In genomic region chr15:100038470-100038971, GRCm38 (mm10) we compare ENCODE assay signal across 8 mouse cellular contexts. TPM values are rescaled to one million over a fixed set of nuclear protein-coding genes. Genes with fewer than 3 reads are reported as not detected.
DNase-seq lines count a peak whose midpoint lies in the region.

Gene Dip2b (plus strand): TSS chr15:100038664.

- no peaks in the 10 kb centered on the region for H3K36me3 ChIP-seq in megakaryocyte, embryonic 14.5 days (replicated peaks; ENCODE audit: low read length)

- H3K4me1 ChIP-seq in megakaryocyte, embryonic 14.5 days = peaks cover 34% of the 10 kb centered on the region

- peak; percentile 95 to 98 for DNase-seq in adrenal gland, adult (ENCODE audit: inconsistent age in 2 of 2, low spot score in 1 of 2)
- peak; percentile 96 for DNase-seq in embryo, embryonic 10 days (ENCODE audit: low spot score)
- DNase-seq in gastrocnemius, postnatal 10 days = peak; percentile 100
- peak; percentile 96 for DNase-seq in induced T-regulatory cell, adult 2 months (ENCODE audit: low read depth)
- DNase-seq in left cerebral cortex, adult 9 months (ENCODE audit: low spot score in 2 of 2) = peak; percentile 74 to 95
- peak; percentile 96 to 98 for DNase-seq in right cerebral cortex, adult 2 months (ENCODE audit: low spot score in 2 of 2)
- peak; percentile 98 for DNase-seq in urinary bladder, postnatal 14 days (ENCODE audit: low spot score)

- H3K4me3 ChIP-seq in megakaryocyte, embryonic 14.5 days (replicated peaks) = peak within 1 kb of the TSS; percentile 92

- H3K9me3 ChIP-seq in megakaryocyte, embryonic 14.5 days = no peaks in the 10 kb centered on the region

- H3K27me3 ChIP-seq in megakaryocyte, embryonic 14.5 days (replicated peaks) = peaks cover 10% of the 10 kb centered on the region

RNA-seq across cellular contexts. Expression of gene Dip2b, which starts in this region (rescaled TPM):
- total RNA-seq in gastrocnemius, postnatal 10 days (2021) = 10 to 100 TPM; 17.5 to 19.3 TPM
- polyA plus RNA-seq in megakaryocyte, embryonic 14.5 days (2012; ENCODE audit: insufficient read depth, low replicate concordance) = 0.46 TPM in 1 of 2 replicates, not detected in the other

Comparison
In these comparisons a context has a peak if more than half of its experiments do, and no peak if none do; other contexts are left out.
1. Peak in every context shown above with its lines: DNase-seq and H3K4me3 ChIP-seq.